Comparison of ENCODE assay signal across 20 mouse cellular contexts in genomic region chr4:97465517-97465916, GRCm38 (mm10).
DNase-seq lines count a peak whose midpoint lies in the region; ATAC-seq and TF ChIP-seq lines count a peak whose summit lies in the region.
"Had no signal": no experiment of that assay in that cellular context is flagged by ENCODE, and none has a peak within 500 bp of the region (broad histone marks: within the 10 kb centered on the region; RNA-seq: fewer than 3 reads in every experiment).

No protein-coding gene starts in this region.

- no peak for TF ChIP-seq CTCF in stomach, postnatal 0 days (IDR thresholded peaks at IDR 0.05; ENCODE audit: low read depth)

- H3K4me2 ChIP-seq in hindbrain, embryonic 11.5 days (replicated peaks; ENCODE audit: low read depth, low read length), result no peak overlapping the region
- H3K4me2 ChIP-seq in hindbrain, embryonic 16.5 days (ENCODE audit: low read length), result no peak overlapping the region
- no peak overlapping the region for H3K4me2 ChIP-seq in midbrain, embryonic 15.5 days
- no peak overlapping the region for H3K4me2 ChIP-seq in midbrain, embryonic 13.5 days (replicated peaks)
- H3K4me2 ChIP-seq in intestine, embryonic 16.5 days (ENCODE audit: low read depth, low read length), result no peak overlapping the region
- no peak overlapping the region for H3K4me2 ChIP-seq in stomach, postnatal 0 days (replicated peaks; ENCODE audit: low read depth)
- H3K4me2 ChIP-seq: embryonic facial prominence, embryonic 15.5 days; heart, embryonic 11.5 days; liver, embryonic 11.5 days had no signal

- no peaks in the 10 kb centered on the region for H3K9me3 ChIP-seq in hindbrain, embryonic 11.5 days (ENCODE audit: control insufficient read depth, low read length)
- no peaks in the 10 kb centered on the region for H3K9me3 ChIP-seq in hindbrain, embryonic 16.5 days (ENCODE audit: control insufficient read depth, low read length)
- H3K9me3 ChIP-seq in midbrain, embryonic 15.5 days, result no peaks in the 10 kb centered on the region
- H3K9me3 ChIP-seq in midbrain, embryonic 13.5 days, result no peaks in the 10 kb centered on the region
- H3K9me3 ChIP-seq in intestine, embryonic 16.5 days (ENCODE audit: control insufficient read depth, low read length), result no peaks in the 10 kb centered on the region
- no peaks in the 10 kb centered on the region for H3K9me3 ChIP-seq in stomach, postnatal 0 days (ENCODE audit: control insufficient read depth, low read length)
- H3K9me3 ChIP-seq: embryonic facial prominence, embryonic 15.5 days had no signal

- ATAC-seq in hindbrain, embryonic 11.5 days (ENCODE audit: low FRiP score), result peak; percentile 30; the same call in 1 of the 2 replicates
- no peak for ATAC-seq in hindbrain, embryonic 16.5 days
- ATAC-seq in midbrain, embryonic 15.5 days (replicated peaks), result 0 out of 2 replicates have a peak, but pooled peaks have one; percentile 11
- ATAC-seq in midbrain, embryonic 13.5 days, result no peak
- no peak for ATAC-seq in intestine, embryonic 16.5 days
- ATAC-seq in stomach, postnatal 0 days (ENCODE audit: low FRiP score, low TSS enrichment), result peak; percentile 49
- ATAC-seq: inflammation-experienced regulatory T-cells, adult 6 months had no signal

- H3K27me3 ChIP-seq in hindbrain, embryonic 11.5 days (ENCODE audit: control insufficient read depth, insufficient read depth, low read length), result no peaks in the 10 kb centered on the region
- no peaks in the 10 kb centered on the region for H3K27me3 ChIP-seq in hindbrain, embryonic 16.5 days (replicated peaks; ENCODE audit: control insufficient read depth, insufficient read depth, low read length)
- no peaks in the 10 kb centered on the region for H3K27me3 ChIP-seq in midbrain, embryonic 15.5 days (replicated peaks)
- H3K27me3 ChIP-seq in midbrain, embryonic 13.5 days, result no peaks in the 10 kb centered on the region
- H3K27me3 ChIP-seq in intestine, embryonic 16.5 days (replicated peaks; ENCODE audit: control insufficient read depth, insufficient read depth, low read length), result no peaks in the 10 kb centered on the region
- H3K27me3 ChIP-seq in stomach, postnatal 0 days (ENCODE audit: control insufficient read depth, insufficient read depth, low read length), result no peaks in the 10 kb centered on the region
- H3K27me3 ChIP-seq: CH12.LX; embryonic facial prominence, embryonic 15.5 days had no signal

- H3K36me3 ChIP-seq in hindbrain, embryonic 11.5 days (ENCODE audit: control insufficient read depth, insufficient read depth, low read length), result no peaks in the 10 kb centered on the region
- no peaks in the 10 kb centered on the region for H3K36me3 ChIP-seq in hindbrain, embryonic 16.5 days (ENCODE audit: control insufficient read depth, insufficient read depth, low read length)
- no peaks in the 10 kb centered on the region for H3K36me3 ChIP-seq in midbrain, embryonic 15.5 days (replicated peaks)
- no peaks in the 10 kb centered on the region for H3K36me3 ChIP-seq in midbrain, embryonic 13.5 days
- no peaks in the 10 kb centered on the region for H3K36me3 ChIP-seq in intestine, embryonic 16.5 days (ENCODE audit: control insufficient read depth, insufficient read depth, low read length)
- no peaks in the 10 kb centered on the region for H3K36me3 ChIP-seq in stomach, postnatal 0 days (ENCODE audit: control insufficient read depth, insufficient read depth, low read length)
- H3K36me3 ChIP-seq: embryonic facial prominence, embryonic 15.5 days had no signal

- TF ChIP-seq EP300 in stomach, postnatal 0 days (optimal IDR thresholded peaks at IDR 0.05), result no peak

- 0 out of 2 replicates have a peak overlapping the region, but pooled peaks have one; percentile 45 for H3K27ac ChIP-seq in hindbrain, embryonic 11.5 days (ENCODE audit: low read depth, low read length)
- H3K27ac ChIP-seq in hindbrain, embryonic 16.5 days (ENCODE audit: low read depth, low read length), result no peak overlapping the region
- no peak overlapping the region for H3K27ac ChIP-seq in midbrain, embryonic 15.5 days
- H3K27ac ChIP-seq in midbrain, embryonic 13.5 days, result no peak overlapping the region
- H3K27ac ChIP-seq in intestine, embryonic 16.5 days (ENCODE audit: low read length), result peak overlapping the region; percentile 23
- no peak overlapping the region for H3K27ac ChIP-seq in stomach, postnatal 0 days (replicated peaks)
- H3K27ac ChIP-seq: embryonic facial prominence, embryonic 15.5 days; gastrocnemius, adult 2 months had no signal

- no peaks in the 10 kb centered on the region for H3K4me1 ChIP-seq in hindbrain, embryonic 11.5 days (replicated peaks; ENCODE audit: control insufficient read depth, insufficient read depth, low read length)
- H3K4me1 ChIP-seq in hindbrain, embryonic 16.5 days (ENCODE audit: control insufficient read depth, insufficient read depth, low read depth, low read length), result no peaks in the 10 kb centered on the region
- no peaks in the 10 kb centered on the region for H3K4me1 ChIP-seq in midbrain, embryonic 15.5 days
- peaks cover 5% of the 10 kb centered on the region; the same call in 1 of the 2 replicates for H3K4me1 ChIP-seq in midbrain, embryonic 13.5 days (replicated peaks)
- no peaks in the 10 kb centered on the region for H3K4me1 ChIP-seq in intestine, embryonic 16.5 days (ENCODE audit: control insufficient read depth, insufficient read depth, low read length)
- H3K4me1 ChIP-seq in stomach, postnatal 0 days (replicated peaks; ENCODE audit: control insufficient read depth, insufficient read depth), result no peaks in the 10 kb centered on the region

- H3K9ac ChIP-seq in hindbrain, embryonic 11.5 days (ENCODE audit: low read depth, low read length), result no peak overlapping the region
- no peak overlapping the region for H3K9ac ChIP-seq in hindbrain, embryonic 16.5 days (ENCODE audit: low read depth, low read length)
- H3K9ac ChIP-seq in midbrain, embryonic 15.5 days, result no peak overlapping the region
- no peak overlapping the region for H3K9ac ChIP-seq in midbrain, embryonic 13.5 days (replicated peaks)
- no peak overlapping the region for H3K9ac ChIP-seq in intestine, embryonic 16.5 days (ENCODE audit: low read depth, low read length)
- H3K9ac ChIP-seq in stomach, postnatal 0 days (ENCODE audit: low read length), result no peak overlapping the region
- H3K9ac ChIP-seq: embryonic facial prominence, embryonic 15.5 days had no signal

- H3K4me3 ChIP-seq in hindbrain, embryonic 11.5 days (ENCODE audit: low read depth, low read length), result no peak overlapping the region
- H3K4me3 ChIP-seq in hindbrain, embryonic 16.5 days (ENCODE audit: low read length), result no peak overlapping the region
- H3K4me3 ChIP-seq in midbrain, embryonic 15.5 days, result no peak overlapping the region
- no peak overlapping the region for H3K4me3 ChIP-seq in midbrain, embryonic 13.5 days (replicated peaks)
- no peak overlapping the region for H3K4me3 ChIP-seq in intestine, embryonic 16.5 days (ENCODE audit: low read length)
- no peak overlapping the region for H3K4me3 ChIP-seq in stomach, postnatal 0 days (ENCODE audit: low read depth, low read length)
- H3K4me3 ChIP-seq: embryonic facial prominence, embryonic 15.5 days; gastrocnemius, adult 2 months; myocyte had no signal

- DNase-seq in hindbrain, embryonic 11.5 days (ENCODE audit: low spot score), result no peak
- no peak for DNase-seq in stomach, postnatal 0 days (ENCODE audit: low spot score)
- no peak for DNase-seq in right cerebral cortex, postnatal 10 days (ENCODE audit: low spot score in 2 of 2)
- no peak for DNase-seq in B cell, adult 2 months
- DNase-seq: cerebellum, adult 11 months; cerebellum, postnatal 14 days; gastrocnemius, adult 2 months; heart, postnatal 10 days; lung, adult 18-20 months; thymus, postnatal 4 days had no signal

Comparison
In these comparisons a context has a peak if more than half of its experiments do, and no peak if none do; other contexts are left out.
1. ATAC-seq: peak in hindbrain, embryonic 11.5 days (single experiment), midbrain, embryonic 15.5 days (single experiment) and stomach, postnatal 0 days (single experiment); none in hindbrain, embryonic 16.5 days (single experiment), midbrain, embryonic 13.5 days (single experiment) and intestine, embryonic 16.5 days (single experiment).
2. H3K27ac ChIP-seq: peak in hindbrain, embryonic 11.5 days (single experiment) and intestine, embryonic 16.5 days (single experiment); none in hindbrain, embryonic 16.5 days (single experiment), midbrain, embryonic 15.5 days (single experiment), midbrain, embryonic 13.5 days (single experiment) and stomach, postnatal 0 days (single experiment).